Mouse (Mus musculus) E14TG2a.4 (cell line): ENCODE data around the gene Trim47.

ENCODE experiments used
- CTCF ChIP-seq: conservative IDR thresholded peaks from 2 replicates; pipeline ENCODE4 v1.5.1; 2014; ENCODE audit warnings: low read length
- POU5F1 ChIP-seq: IDR thresholded peaks from 2 replicates; pipeline ENCODE4 v1.6.1; 2014; ENCODE audit warnings: low read length, borderline replicate concordance

- no peak for TF ChIP-seq CTCF
- TF ChIP-seq POU5F1 = no peak
These were observed 36.0 kb upstream of the Trim47 start for GRCm38 (mm10) chr11:116163002-116163401.
